Mouse (Mus musculus) spleen, adult 2 months (tissue): ENCODE data around the gene Ttc29. TPM values are rescaled to one million over a fixed set of nuclear protein-coding genes. Genes with fewer than 3 reads are reported as not detected.

Source experiments
- DNase-seq, 2 experiments: peaks; one replicate each; pipeline versions ENCODE4 v3.0.0 to v3.0.0-alpha.2; 2012 to 2021; ENCODE audit warnings: low spot score in 2 of 2, low read depth in 1 of 2
- H3K27ac ChIP-seq: fragments of 200-500 bp; 2 replicates; pipeline ENCODE4 v1.5.1; 2012; ENCODE audit warnings: low read length, inconsistent platforms; ENCODE audit not compliant: insufficient read depth
- H3K27me3 ChIP-seq: fragments of 200-500 bp; 2 replicates; pipeline ENCODE4 v1.6.1; 2012; ENCODE audit warnings: mild to moderate bottlenecking, moderate library complexity, low read length, inconsistent platforms; ENCODE audit not compliant: control insufficient read depth, insufficient read depth
- H3K36me3 ChIP-seq: fragments of 200-500 bp; 2 replicates; pipeline ENCODE4 v1.6.1; 2012; ENCODE audit warnings: mild to moderate bottlenecking, low read length, inconsistent platforms; ENCODE audit not compliant: control insufficient read depth, insufficient read depth
- H3K4me1 ChIP-seq: fragments of 200-500 bp; 2 replicates; pipeline ENCODE4 v1.6.1; 2011; ENCODE audit warnings: inconsistent platforms; ENCODE audit not compliant: control insufficient read depth, insufficient read depth, insufficient read length
- H3K4me3 ChIP-seq: fragments of 200-500 bp; 2 replicates; pipeline ENCODE4 v1.5.1; 2011; ENCODE audit warnings: mild to moderate bottlenecking, inconsistent platforms; ENCODE audit not compliant: insufficient read depth, insufficient read length; ENCODE audit errors: extremely low read depth
- CTCF ChIP-seq: fragments of 200-500 bp; IDR thresholded peaks from 2 replicates; pipeline ENCODE4 v1.5.1; 2011; ENCODE audit warnings: mild to moderate bottlenecking, inconsistent platforms; ENCODE audit not compliant: insufficient read depth, insufficient read length, insufficient replicate concordance; ENCODE audit errors: extremely low read depth
- POLR2A ChIP-seq: fragments of 200-500 bp; IDR thresholded peaks from 2 replicates; pipeline ENCODE4 v1.6.1; 2011; ENCODE audit warnings: low read depth, low read length, inconsistent platforms
- WGBS: fragments of 180-500 bp; shearing (Covaris S2); methylation state at CpG from one replicate; pipeline ENCODE4 v1.1.7; 2018; 5-methylcytosine and 5-hydroxymethylcytosine counted together
- polyA plus RNA-seq: library from polyadenylated mRNA; depleted of rRNA; stranded (reverse); fragments of >200 nt; gene quantifications from 2 replicates; pipeline ENCODE4 v1.2.3, GENCODE M21; 2012

The Ttc29 gene
- polyA plus RNA-seq, 1 experiment = not detected

GRCm38 (mm10) chr8:78427769-78428130 is 214.7 kb downstream of the Ttc29 start:
- no peak overlapping the region for H3K27ac ChIP-seq
- H3K36me3 ChIP-seq = no peaks in the 10 kb centered on the region
- H3K27me3 ChIP-seq = peaks cover 6% of the 10 kb centered on the region
- 5% methylated on average over 8 of the region's 8 CpGs for WGBS
- H3K4me3 ChIP-seq = no peak overlapping the region
- TF ChIP-seq CTCF = no peak
- no peak for TF ChIP-seq POLR2A
- no peaks in the 10 kb centered on the region for H3K4me1 ChIP-seq
- no peak for DNase-seq

- TF ChIP-seq POLR2A = no peak
- no peak for TF ChIP-seq CTCF
- peaks cover 6% of the 10 kb centered on the region for H3K27me3 ChIP-seq
- DNase-seq = no peak
- no peak overlapping the region for H3K27ac ChIP-seq
- H3K4me3 ChIP-seq = no peak overlapping the region
- H3K4me1 ChIP-seq = no peaks in the 10 kb centered on the region
- 11% methylated on average over 11 of the region's 11 CpGs for WGBS
- no peaks in the 10 kb centered on the region for H3K36me3 ChIP-seq
Measured at GRCm38 (mm10) chr8:78428148-78428547, 215.1 kb downstream of the Ttc29 start.

GRCm38 (mm10) chr8:78431356-78431755 is 218.3 kb downstream of the Ttc29 start:
- no peak overlapping the region for H3K4me3 ChIP-seq
- no peak overlapping the region for H3K27ac ChIP-seq
- peaks cover 16% of the 10 kb centered on the region for H3K27me3 ChIP-seq
- no peaks in the 10 kb centered on the region for H3K4me1 ChIP-seq
- no peak for TF ChIP-seq POLR2A
- WGBS = 16% methylated on average over 4 of the region's 4 CpGs
- DNase-seq = no peak
- H3K36me3 ChIP-seq = no peaks in the 10 kb centered on the region

GRCm38 (mm10) chr8:78432451-78432850 is 219.4 kb downstream of the Ttc29 start:
- Histone ChIP-seq H3K27me3 (peaks cover 14% of the 10 kb centered on the region), H3K4me3 (no peak overlapping the region), H3K36me3 (no peaks in the 10 kb centered on the region), H3K27ac (no peak overlapping the region), H3K4me1 (no peaks in the 10 kb centered on the region)
- 30% methylated on average over 1 of the region's 1 CpGs for WGBS
- DNase-seq = no peak
- TF ChIP-seq CTCF = no peak
- no peak for TF ChIP-seq POLR2A

- WGBS = 11% methylated on average over 5 of the region's 5 CpGs
- H3K27ac ChIP-seq = no peak overlapping the region
- no peaks in the 10 kb centered on the region for H3K4me1 ChIP-seq
- TF ChIP-seq CTCF (no peak), POLR2A (no peak)
- H3K27me3 ChIP-seq = peaks cover 17% of the 10 kb centered on the region
- no peak for DNase-seq
- no peaks in the 10 kb centered on the region for H3K36me3 ChIP-seq
- no peak overlapping the region for H3K4me3 ChIP-seq
Measured at GRCm38 (mm10) chr8:78433318-78433717, 220.2 kb downstream of the Ttc29 start.

GRCm38 (mm10) chr8:78434340-78434739 is 221.2 kb downstream of the Ttc29 start:
- no peaks in the 10 kb centered on the region for H3K36me3 ChIP-seq
- 11% methylated on average over 8 of the region's 8 CpGs for WGBS
- no peak overlapping the region for H3K27ac ChIP-seq
- TF ChIP-seq POLR2A (no peak), CTCF (no peak)
- H3K27me3 ChIP-seq = peaks cover 17% of the 10 kb centered on the region
- H3K4me1 ChIP-seq = no peaks in the 10 kb centered on the region
- DNase-seq = no peak
- no peak overlapping the region for H3K4me3 ChIP-seq

GRCm38 (mm10) chr8:78434823-78435623 is 221.9 kb downstream of the Ttc29 start:
- no peaks in the 10 kb centered on the region for H3K36me3 ChIP-seq
- H3K4me3 ChIP-seq = no peak overlapping the region
- no peaks in the 10 kb centered on the region for H3K4me1 ChIP-seq
- 8% methylated on average over 61 of the region's 62 CpGs for WGBS
- H3K27ac ChIP-seq = no peak overlapping the region
- no peak for DNase-seq
- TF ChIP-seq CTCF (no peak), POLR2A (no peak)
- H3K27me3 ChIP-seq = peaks cover 17% of the 10 kb centered on the region
